In genomic region chr14:49525931-49526291, GRCm38 (mm10) we compare ENCODE assay signal across 8 mouse cellular contexts. TPM values are rescaled to one million over a fixed set of nuclear protein-coding genes. Genes with fewer than 3 reads are reported as not detected.
DNase-seq lines count a peak whose midpoint lies in the region; ATAC-seq and TF ChIP-seq lines count a peak whose summit lies in the region.

Gene Slc35f4 (minus strand): TSS chr14:49526046.

- intact Hi-C loops in heart, postnatal 36 days (cut with DNase I): no loop called here

- no peak for TF ChIP-seq POLR2A in ES-Bruce4 (IDR thresholded peaks at IDR 0.05; ENCODE audit: insufficient read depth, low read length)

- H3K27me3 ChIP-seq in heart, embryonic 11.5 days (ENCODE audit: control insufficient read depth, insufficient read depth, low read length): peaks cover 8% of the 10 kb centered on the region
- H3K27me3 ChIP-seq in ES-Bruce4 (ENCODE audit: control insufficient read depth, insufficient read depth, low read length, poor library complexity, severe bottlenecking): no peaks in the 10 kb centered on the region
- H3K27me3 ChIP-seq in hindbrain, embryonic 11.5 days (ENCODE audit: control insufficient read depth, insufficient read depth, low read length): no peaks in the 10 kb centered on the region
- peaks cover 18% of the 10 kb centered on the region for H3K27me3 ChIP-seq in limb, embryonic 13.5 days

- H3K4me1 ChIP-seq in heart, embryonic 11.5 days (ENCODE audit: control insufficient read depth, insufficient read depth, low read length): no peaks in the 10 kb centered on the region; the same call in 1 of the 2 replicates
- H3K4me1 ChIP-seq in ES-Bruce4 (ENCODE audit: control insufficient read depth, insufficient read depth, low read length): no peaks in the 10 kb centered on the region
- H3K4me1 ChIP-seq in hindbrain, embryonic 11.5 days (replicated peaks; ENCODE audit: control insufficient read depth, insufficient read depth, low read length): no peaks in the 10 kb centered on the region
- peaks cover 8% of the 10 kb centered on the region for H3K4me1 ChIP-seq in limb, embryonic 13.5 days

- DNase-seq in heart, postnatal 36 days: no peak
- DNase-seq in hindbrain, embryonic 11.5 days (ENCODE audit: low spot score): no peak
- DNase-seq in spleen, adult 18-20 months: no peak
- no peak for DNase-seq in thymus, postnatal 0 days (ENCODE audit: low spot score)
- DNase-seq in urinary bladder, adult 2 months (ENCODE audit: low spot score): no peak

- WGBS in heart, embryonic 11.5 days (ENCODE audit: insufficient replicate concordance): 19% methylated on average over 6 of the region's 6 CpGs
- 13% methylated on average over 6 of the region's 6 CpGs for WGBS in hindbrain, embryonic 11.5 days
- whole genome bisulfite sequencing in limb, embryonic 13.5 days: 15% methylated on average over 6 of the region's 6 CpGs

- H3K36me3 ChIP-seq in heart, embryonic 11.5 days (ENCODE audit: control insufficient read depth, insufficient read depth, low read length): no peaks in the 10 kb centered on the region
- H3K36me3 ChIP-seq in ES-Bruce4 (ENCODE audit: control insufficient read depth, insufficient read depth, low read length, poor library complexity, severe bottlenecking): no peaks in the 10 kb centered on the region
- H3K36me3 ChIP-seq in hindbrain, embryonic 11.5 days (ENCODE audit: control insufficient read depth, insufficient read depth, low read length): no peaks in the 10 kb centered on the region
- H3K36me3 ChIP-seq in limb, embryonic 13.5 days: no peaks in the 10 kb centered on the region

- H3K9me3 ChIP-seq in heart, embryonic 11.5 days (replicated peaks; ENCODE audit: control insufficient read depth, low read length): no peaks in the 10 kb centered on the region
- no peaks in the 10 kb centered on the region for H3K9me3 ChIP-seq in ES-Bruce4 (replicated peaks; ENCODE audit: control insufficient read depth, insufficient read depth, low read length, poor library complexity, severe bottlenecking)
- no peaks in the 10 kb centered on the region for H3K9me3 ChIP-seq in hindbrain, embryonic 11.5 days (ENCODE audit: control insufficient read depth, low read length)
- no peaks in the 10 kb centered on the region for H3K9me3 ChIP-seq in limb, embryonic 13.5 days

- H3K9ac ChIP-seq in heart, embryonic 11.5 days (ENCODE audit: low read depth, low read length): no peak within 1 kb of the TSS
- no peak within 1 kb of the TSS for H3K9ac ChIP-seq in ES-Bruce4 (ENCODE audit: low read depth, poor library complexity, severe bottlenecking)
- peak within 1 kb of the TSS; percentile 48; the same call in 1 of the 2 replicates for H3K9ac ChIP-seq in hindbrain, embryonic 11.5 days (ENCODE audit: low read depth, low read length)
- H3K9ac ChIP-seq in limb, embryonic 13.5 days: no peak within 1 kb of the TSS

- peak within 1 kb of the TSS; percentile 41 for H3K4me3 ChIP-seq in heart, embryonic 11.5 days (ENCODE audit: low read depth, low read length)
- H3K4me3 ChIP-seq in ES-Bruce4 (ENCODE audit: low read depth, low read length): peak within 1 kb of the TSS; percentile 34
- H3K4me3 ChIP-seq in hindbrain, embryonic 11.5 days (ENCODE audit: low read depth, low read length): peak within 1 kb of the TSS; percentile 42
- H3K4me3 ChIP-seq in limb, embryonic 13.5 days: peak within 1 kb of the TSS; percentile 34

- ATAC-seq in heart, embryonic 11.5 days (replicated peaks; ENCODE audit: insufficient number of reproducible peaks, low FRiP score, low TSS enrichment): no peak
- no peak; the same call in 1 of the 2 replicates for ATAC-seq in hindbrain, embryonic 11.5 days (ENCODE audit: low FRiP score)
- no peak for ATAC-seq in limb, embryonic 13.5 days (ENCODE audit: low FRiP score, low read depth)

- no peak for TF ChIP-seq EP300 in ES-Bruce4 (IDR thresholded peaks at IDR 0.05; ENCODE audit: insufficient read depth, low read depth, low read length)

- no peak within 1 kb of the TSS for H3K27ac ChIP-seq in heart, embryonic 11.5 days (ENCODE audit: low read depth, low read length)
- no peak within 1 kb of the TSS for H3K27ac ChIP-seq in ES-Bruce4 (ENCODE audit: insufficient read depth, low read length)
- H3K27ac ChIP-seq in hindbrain, embryonic 11.5 days (ENCODE audit: low read depth, low read length): no peak within 1 kb of the TSS
- no peak within 1 kb of the TSS for H3K27ac ChIP-seq in limb, embryonic 13.5 days

- H3K4me2 ChIP-seq in heart, embryonic 11.5 days: peak within 1 kb of the TSS; percentile 81
- peak within 1 kb of the TSS; percentile 65 for H3K4me2 ChIP-seq in hindbrain, embryonic 11.5 days (replicated peaks; ENCODE audit: low read depth, low read length)
- H3K4me2 ChIP-seq in limb, embryonic 13.5 days (replicated peaks): peak within 1 kb of the TSS; percentile 68

- no peak for TF ChIP-seq CTCF in ES-Bruce4 (IDR thresholded peaks at IDR 0.05; ENCODE audit: low read depth, low read length)

RNA-seq across cellular contexts. Expression of gene Slc35f4, which starts in this region (rescaled TPM):
- 0.08 and 0.21 TPM in 2 replicates for polyA plus RNA-seq in heart, embryonic 11.5 days (2014; fragmentation: Nextera tagmentation; extraction: Ambion mirVana)
- not detected for total RNA-seq in heart, postnatal 36 days (2021)
- polyA plus RNA-seq in ES-Bruce4 (2011; ENCODE audit: insufficient read depth, insufficient read length, low read depth, missing spikeins): 0.30 TPM in 1 of 2 replicates, not detected in the other
- 0.64 and 1.2 TPM in 2 replicates for polyA plus RNA-seq in hindbrain, embryonic 11.5 days (2014; fragmentation: Nextera tagmentation; extraction: Ambion mirVana)
- 0.13 TPM in 1 of 2 replicates, not detected in the other for polyA plus RNA-seq in limb, embryonic 13.5 days (2015; fragmentation: Nextera tagmentation; extraction: Ambion mirVana)
- not detected in 2 replicates for polyA plus RNA-seq in thymus, postnatal 0 days (2015; fragmentation: Nextera tagmentation; extraction: Ambion mirVana)
- 0.10 TPM in 1 of 2 replicates, not detected in the other for polyA plus RNA-seq in urinary bladder, adult 2 months (2012; rRNA removed)
